Mouse (Mus musculus): Measurements from ENCODE around the gene Msi1. TPM values are rescaled to one million over a fixed set of nuclear protein-coding genes. Genes with fewer than 3 reads are reported as not detected.
A peak's percentile ranks its signal among the peaks of the same experiment; 100 is the strongest.

Msi1 gene
- total RNA-seq, 2 experiments from 2014 or later: 0.36 to 0.49 TPM

DNA sequence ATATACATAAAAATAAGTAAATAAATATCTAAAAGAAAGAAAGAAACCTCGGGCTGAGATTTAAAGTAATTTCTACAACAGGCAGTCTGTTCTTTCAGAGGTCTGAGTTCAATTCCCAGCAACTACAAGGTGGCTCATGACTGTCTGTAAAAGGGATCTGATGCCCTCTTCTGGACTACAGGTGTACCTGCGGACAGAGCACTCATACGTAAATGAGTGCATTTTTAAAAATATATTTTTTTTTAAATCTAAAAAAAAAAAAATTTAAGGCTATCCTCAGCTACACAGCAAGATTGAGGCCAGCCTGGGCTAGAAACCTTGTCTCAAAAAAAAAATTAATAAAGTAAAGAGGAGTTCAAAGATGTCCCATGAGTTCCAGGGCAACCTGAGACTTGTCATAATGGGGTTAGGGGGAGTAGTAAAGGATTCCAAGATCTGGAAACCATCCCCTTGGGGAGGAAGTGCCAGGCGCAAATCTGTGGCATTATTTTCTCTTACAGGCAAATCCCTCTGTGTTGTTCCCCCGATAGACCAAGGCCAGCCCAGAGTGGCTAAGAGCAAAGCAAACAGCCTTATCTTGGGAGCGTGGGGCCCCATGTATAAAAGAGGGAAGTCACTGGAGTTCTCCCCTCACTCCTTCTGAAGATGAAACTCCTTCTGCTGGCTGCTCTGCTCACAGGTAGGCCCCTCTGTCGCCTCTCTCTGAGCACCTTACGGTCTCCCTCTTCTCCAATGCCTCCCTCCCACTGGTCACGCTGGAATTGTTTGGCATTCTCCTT lies 36.4 kb downstream of the Msi1 start, which contains the start of gene Pla2g1b:
Pla2g1b (plus strand) TSS at position 621 of the 779 bp plus-strand sequence.
- DNase-seq: no peak
- intact Hi-C loops (cut with DNase I): no loop called here

DNA sequence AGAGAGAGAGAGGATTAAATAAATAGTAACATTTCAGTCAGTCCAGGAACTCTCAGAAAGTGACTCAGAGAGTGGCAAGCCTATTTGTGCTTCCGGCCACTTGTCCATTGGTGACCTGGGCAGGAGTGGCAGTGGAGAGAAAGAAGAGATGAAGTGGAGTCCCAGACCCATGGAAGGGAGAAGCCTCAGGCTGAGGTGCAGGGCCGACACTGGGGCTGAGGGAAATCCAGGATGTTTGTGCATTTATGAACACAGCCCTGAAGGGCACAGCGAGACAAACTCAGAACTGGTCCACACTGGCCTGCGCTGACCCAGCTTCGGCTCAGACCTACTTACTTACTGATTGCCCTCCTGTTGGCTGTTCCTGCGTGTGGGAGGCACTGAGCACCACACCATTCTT lies 40.4 kb downstream of the Msi1 start:
- intact Hi-C loops (cut with DNase I): no loop called here
- DNase-seq: no peak

DNA sequence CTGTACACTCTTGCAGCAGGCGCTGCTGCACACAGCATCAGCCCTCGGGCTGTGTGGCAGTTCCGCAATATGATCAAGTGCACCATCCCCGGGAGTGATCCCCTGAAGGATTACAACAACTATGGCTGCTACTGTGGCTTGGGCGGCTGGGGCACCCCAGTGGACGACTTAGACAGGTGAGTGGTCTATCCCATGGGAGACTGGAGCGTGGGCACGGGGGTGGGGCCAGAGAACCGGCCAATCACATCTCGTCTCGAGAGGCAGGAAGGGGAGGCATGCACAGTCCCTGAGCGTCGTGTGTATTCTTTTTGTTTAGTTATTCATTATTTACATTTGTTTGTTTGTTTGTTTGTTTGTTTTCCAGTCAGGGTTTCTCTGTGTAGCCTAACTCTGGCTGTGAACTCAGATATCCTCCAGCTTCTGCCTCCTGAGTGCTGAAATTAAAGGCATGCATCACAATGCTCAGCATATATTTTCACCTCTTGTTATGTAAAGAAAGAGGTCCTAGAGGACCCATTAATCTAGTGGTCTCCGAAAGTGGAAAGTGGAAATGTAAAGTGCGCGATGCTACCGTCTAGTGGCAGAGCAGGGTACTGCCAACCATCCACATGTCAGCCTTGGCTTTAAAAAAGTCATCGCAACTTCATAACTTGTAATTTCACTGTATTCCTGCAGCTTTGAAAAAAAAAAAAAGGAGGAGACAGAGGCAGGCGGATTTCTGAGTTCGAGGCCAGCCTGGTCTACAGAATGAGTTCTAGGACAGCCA lies 41.5 kb downstream of the Msi1 start:
- intact Hi-C loops (cut with DNase I): no loop called here

DNA sequence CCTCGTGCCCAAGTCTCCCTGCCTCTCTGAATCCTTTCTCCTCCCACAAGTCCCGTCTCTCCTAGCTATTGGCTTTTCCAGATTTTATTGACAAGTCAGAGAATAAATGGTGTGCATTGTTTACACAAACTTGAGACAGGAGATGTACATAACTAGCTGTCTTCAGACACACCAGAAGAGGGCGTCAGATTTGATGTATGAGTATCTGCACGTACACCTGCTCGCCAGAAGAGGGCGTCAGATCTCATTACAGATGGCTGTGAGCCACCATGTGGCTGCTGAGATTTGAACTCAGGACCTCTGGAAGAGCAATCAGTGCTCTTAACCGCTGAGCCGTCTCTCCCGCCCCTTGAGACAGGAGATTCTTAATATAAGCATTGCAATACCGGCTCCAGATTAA lies 43.8 kb downstream of the Msi1 start:
- intact Hi-C loops (cut with DNase I): no loop called here
- DNase-seq: no peak

More for the DNA sequence above, 41.5 kb downstream of the Msi1 start:
- peak in 1 of 2 experiments; percentile 38 for DNase-seq

DNA sequence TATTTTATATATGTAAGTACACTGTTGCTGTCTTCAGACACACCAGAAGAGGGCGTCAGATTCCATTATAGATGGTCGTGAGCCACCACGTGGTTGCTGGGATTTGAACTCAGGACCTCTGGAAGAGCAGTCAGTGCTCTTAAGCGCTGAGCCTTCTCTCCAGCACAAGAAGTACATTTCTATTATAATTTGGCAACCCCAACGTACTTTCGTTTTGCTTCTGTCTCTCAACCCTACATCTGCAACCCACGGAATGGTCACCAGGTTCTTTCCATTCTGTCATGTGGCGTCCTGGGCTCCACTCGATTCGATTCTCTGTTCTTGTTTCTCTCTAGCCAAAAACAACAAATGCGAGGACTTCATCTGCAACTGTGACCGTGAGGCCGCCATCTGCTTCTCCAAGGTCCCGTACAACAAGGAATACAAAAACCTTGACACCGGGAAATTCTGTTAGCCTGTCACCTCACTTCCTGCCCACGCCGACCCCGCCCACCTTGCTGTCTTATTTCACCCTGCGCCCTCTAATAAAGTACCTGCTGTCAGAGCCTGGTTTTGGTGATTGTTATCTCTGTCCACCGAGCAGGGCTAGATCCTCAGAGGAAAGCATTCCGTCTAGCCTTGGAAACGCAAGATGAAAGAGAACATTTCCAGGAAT lies 44.9 kb downstream of the Msi1 start:
- no peak for DNase-seq
- intact Hi-C loops (cut with DNase I): no loop called here

DNA sequence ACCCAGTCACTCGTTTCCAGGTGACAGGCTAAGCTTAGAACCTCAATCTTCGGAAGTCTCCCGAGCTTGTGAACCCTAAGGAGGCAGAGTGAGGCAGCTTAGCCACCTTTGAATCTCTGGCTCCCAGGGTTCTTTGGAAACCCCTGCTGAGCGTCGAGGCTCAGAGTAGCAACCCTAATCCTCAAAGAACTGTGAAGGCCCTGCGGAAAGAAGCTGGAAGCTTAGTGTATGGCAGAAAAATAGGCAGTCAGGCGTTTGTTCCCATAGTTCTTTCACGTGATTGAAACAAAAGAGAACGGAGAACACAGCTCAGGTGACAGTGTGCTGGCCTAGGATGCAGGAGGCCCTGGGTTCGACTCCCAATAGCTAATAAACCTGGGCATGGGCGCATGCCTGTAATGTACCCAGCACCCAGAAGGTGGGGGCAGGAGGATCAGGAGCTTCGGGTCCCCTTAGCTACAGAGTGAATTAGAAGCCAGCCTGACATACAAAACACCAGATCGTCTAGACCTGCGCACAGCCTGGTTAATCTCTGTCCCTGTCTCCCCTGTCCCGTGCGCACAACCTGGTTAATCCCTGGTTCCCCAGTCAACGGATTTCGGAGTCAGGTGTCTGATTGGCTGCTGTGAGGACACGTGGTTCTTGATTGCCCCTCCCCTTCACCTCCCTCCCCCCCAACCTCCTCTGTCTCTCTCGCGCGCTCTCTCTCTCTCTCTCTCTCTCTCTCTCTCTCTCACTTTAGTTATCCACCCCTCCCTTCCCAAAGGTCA lies 46.1 kb downstream of the Msi1 start:
- intact Hi-C loops (cut with DNase I): no loop called here
- peak in 1 of 2 experiments; percentile 16 for DNase-seq

DNA sequence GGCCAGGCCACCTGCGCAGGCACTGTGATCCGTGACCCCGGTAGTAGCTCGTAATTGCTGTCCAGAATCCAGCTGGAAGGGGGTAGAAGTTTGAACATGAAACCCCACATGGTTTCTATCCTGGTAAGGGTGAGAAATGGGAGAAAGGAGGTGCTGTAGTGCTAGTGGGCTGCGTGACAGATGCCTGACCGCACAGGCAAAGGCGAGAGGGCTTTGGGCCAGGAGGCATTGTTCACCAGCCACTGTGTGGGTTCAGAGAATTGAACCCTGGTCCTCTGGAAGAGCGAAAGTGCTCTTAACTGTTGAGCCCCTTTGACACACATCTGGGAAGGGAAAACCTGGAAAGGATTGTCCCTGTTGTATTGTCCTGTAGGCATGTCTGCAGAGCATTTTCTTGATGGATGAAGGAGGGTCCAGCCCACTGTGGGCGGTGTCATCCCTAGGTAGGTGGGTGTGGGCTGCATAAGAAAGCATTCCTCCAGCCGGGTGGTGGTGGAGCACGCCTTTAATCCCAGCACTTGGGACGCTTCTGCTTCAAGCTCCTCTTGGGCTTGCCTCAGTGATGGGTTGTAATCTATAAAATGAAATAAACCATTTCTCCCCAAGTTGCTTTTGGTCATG lies 46.8 kb downstream of the Msi1 start:
- intact Hi-C loops (cut with DNase I): no loop called here
- no peak for DNase-seq

DNA sequence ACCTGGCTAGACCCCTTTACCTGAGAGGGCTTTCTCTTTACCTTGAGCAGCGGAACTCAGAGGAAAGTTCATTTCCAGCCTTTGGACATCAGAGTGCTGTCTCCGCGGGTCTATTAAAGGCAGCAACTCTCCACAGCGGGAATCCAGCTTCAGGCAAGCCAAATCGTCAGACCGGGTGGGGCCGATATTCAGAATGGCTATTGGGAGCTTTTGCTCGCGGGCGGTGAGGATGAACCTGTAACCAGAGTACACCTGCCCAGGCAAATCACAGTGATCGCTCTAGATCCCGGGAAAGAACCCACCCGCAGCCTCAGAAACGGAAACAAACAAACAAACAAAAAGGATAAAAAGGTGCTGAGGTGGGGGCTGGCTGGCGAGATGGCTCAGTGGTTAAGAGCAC lies 50.2 kb downstream of the Msi1 start:
- intact Hi-C loops (cut with DNase I): no loop called here
- no peak for DNase-seq

DNA sequence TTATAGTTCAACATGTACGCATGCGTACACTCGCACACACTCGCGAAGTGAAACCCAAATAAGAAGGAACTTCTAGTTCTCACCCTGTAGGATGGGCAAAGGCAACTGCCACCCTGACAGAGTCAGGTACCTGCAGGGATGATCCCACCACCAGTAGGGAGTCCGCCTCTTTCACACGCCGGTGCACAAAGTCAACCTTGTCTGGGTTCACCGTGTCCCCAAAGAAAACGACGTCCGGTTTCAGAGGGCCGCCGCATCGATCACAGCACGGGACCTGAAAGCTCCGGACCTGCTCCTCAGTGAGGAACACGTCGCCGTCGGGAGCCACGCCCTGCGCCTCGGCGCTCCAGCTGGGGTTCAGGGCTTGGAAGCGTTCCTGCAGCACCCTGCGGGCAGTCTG lies 50.7 kb downstream of the Msi1 start:
- intact Hi-C loops (cut with DNase I): no loop called here
- no peak for DNase-seq

DNA sequence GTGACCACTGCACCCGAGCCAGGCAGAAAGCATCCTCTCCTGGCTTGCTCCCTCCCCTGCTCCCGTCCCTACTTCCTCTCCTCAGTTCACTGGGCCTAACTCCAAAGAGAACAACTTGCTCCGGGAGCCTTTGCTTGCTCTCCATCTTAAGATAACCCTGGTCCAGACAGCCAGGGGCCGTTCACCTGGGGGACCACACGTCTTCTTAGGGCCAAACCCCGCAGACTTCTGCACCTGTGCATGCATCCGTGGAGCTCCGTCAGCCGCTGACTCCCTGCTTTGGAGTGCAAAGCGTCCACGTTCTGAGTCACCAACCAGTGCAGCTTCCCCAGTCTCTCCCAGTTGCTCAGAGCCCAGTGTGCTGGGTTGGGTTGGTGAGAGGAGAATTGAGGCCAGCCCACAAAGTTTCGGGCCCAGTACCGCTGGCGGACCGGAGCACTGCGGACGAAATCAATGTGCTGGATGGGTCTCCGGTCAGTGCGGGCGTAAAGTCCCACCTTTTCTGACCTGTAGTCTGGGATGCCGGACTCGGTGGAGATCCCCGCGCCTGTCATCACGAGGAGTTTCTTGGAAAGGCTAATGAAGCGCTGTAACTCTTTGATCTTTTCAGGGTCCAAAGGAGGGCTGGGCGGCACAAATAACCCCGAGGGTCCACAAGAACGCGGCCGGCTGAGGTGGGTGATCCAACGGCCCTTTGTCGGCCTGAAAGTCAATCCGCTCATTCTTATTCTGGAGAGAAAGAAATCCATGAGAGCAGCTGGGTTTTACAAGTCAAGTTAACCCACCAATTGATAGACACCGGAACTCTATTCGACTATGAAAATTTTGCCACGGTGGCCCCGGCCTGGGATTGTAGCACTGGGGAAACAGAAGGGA lies 53.2 kb downstream of the Msi1 start:
- intact Hi-C loops (cut with DNase I): no loop called here
- no peak for DNase-seq

DNA sequence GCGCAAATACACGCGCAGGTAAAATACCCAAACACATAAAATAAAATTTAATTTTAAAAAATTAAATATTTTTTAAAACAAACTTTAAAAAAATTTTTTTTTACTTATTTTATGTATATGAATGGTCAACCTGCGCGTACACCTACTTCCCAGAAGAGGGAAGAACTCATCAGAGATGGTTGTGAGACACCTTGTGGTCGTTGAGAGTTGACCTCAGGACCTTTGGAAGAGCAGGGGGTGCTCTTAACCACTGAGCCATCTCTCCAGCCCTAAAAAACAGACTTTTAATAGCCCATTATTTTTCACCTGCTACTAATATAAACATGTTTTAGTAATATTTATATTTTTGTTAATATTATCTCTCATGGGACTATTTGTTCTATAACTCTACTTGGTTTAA lies 54.0 kb downstream of the Msi1 start:
- intact Hi-C loops (cut with DNase I): no loop called here
- no peak for DNase-seq

DNA sequence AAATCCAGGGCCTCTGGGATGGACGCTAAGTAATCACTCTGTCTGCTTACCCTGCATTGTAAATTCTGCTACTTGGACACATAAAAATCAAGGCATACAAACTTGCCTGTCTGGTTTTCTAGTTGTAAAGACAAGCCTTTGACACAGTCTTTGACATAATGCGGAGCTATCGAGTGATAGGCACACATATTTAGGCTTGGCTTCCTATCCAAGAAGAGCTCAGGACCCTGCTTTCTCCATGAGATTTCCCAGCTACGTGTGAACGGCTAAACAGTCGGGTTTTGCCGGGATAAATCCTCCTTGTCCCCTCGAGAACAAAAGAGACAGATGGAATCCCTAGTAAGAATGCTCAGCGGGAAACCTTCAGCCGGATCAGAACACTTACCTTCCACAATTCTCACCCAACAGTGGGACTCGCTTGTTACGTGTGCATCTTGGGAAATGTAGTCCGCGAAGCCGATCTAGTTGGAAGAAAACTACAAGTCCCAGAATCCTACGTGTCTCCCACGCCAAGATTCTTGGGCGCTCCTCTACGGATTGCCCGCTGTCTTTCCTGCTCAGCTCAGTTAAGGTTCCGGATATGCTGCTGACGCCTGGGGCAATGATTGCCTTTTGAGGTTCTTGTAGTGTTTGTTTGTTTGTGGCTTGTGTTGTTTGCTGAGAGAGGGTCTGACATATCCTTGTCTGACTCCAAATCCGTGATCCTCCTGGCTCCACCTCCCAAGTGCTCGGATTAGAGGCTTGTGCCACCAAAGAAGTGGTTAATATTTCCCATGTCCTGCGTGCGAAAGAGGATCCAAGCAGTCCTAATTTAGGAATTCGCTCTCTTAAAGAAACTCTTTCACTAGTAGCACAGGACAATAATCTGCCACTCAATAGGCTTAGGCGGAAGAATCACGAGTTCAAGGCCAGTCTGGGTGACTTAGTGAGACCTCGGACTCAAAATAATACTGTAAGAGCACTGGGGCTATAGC lies 54.8 kb downstream of the Msi1 start, which contains the start of gene Sirt4:
Sirt4 (minus strand) TSS at position 779 of the 974 bp plus-strand sequence.
- intact Hi-C loops (cut with DNase I): no loop called here
- peak; percentile 59 for DNase-seq

DNA sequence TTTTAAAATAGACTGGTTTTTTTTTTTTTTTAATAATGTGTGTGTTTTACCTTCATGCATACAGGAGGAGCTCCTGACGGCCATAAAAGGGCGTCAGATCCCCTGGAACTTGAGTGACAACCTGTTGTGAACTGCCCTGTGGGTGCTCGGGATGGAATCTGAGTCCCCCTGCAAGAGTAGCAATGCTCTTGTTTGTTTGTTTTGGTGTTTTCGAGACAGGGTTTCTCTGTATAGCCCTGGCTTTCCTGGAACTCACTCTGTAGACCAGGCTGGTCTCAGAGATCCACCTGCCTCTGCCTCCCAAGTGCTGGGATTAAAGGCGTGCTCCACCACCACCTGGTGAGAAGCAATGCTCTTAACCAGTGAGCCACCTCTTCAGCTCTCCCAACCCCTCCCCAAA lies 55.6 kb downstream of the Msi1 start:
- no peak for DNase-seq
- intact Hi-C loops (cut with DNase I): no loop called here

DNA sequence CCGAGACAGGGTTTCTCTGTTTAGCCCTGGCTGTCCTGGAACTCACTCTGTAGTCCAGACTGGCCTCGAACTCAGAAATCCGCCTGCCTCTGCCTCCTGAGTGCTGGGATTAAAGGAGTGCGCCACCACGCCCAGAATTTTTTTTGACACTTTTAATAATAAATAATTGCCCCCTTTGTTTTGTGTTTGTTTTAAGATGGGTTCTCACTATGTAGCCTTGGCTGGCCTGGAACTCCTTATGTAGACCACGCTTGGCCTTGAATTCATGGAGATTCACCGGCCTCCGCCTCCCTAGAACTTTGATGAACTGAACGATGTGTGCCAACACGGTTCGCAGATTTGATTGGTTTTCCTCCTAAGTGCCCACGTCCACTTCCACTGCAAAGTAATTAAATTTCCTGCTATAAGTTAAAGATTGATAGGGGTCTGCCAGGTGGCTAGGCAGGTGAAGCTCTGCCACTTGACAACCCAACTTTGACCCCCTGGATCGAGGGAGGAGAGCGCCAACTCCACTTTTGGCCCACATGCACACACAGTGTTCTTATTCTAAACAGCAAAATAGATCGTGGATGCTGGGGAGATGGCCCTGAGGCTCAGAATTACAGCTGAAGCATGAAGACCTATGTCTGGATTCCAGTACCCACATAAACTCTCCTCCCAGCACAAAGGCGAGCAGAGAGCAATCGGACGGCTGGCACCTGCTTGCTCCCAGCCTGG lies 56.2 kb downstream of the Msi1 start:
- intact Hi-C loops (cut with DNase I): no loop called here
- DNase-seq: no peak

DNA sequence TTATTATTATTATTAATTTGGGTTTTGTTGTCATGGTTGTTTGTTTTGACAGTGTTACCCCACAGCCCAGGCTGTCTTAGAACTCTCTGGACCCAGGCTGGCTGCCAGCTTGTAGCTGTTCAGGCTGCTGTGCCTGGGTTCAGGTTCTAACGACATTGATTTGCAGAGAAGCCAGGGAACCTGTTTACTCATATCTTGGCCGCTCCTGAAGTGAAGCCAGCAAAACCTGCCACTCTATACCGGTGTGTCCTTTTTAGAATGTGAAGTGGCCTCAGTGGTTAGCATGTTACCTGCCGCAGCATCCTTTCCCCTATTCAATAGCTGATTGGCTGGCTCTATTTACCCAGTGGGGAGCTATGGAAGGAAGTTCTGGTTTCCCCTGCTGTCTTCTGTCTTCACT lies 57.3 kb downstream of the Msi1 start:
- no peak for DNase-seq
- intact Hi-C loops (cut with DNase I): no loop called here

DNA sequence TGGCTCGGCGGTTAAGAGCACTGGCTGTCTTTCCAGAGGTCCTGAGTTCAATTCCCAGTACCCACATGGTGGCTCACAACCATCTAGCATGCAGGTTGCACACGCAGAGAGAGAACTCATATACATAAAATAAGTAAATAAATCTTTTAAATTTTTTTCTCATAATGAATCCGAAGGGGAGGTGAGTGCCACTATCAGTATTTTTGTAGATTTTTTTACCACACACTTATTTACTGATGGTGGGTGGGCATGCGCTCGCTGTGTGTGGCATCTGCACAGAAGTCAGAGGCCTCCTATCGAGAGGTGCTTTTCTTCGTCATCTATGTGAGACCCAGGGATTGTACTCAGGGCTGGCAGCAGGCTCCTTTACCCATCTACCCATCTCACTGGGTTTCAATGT lies 58.0 kb downstream of the Msi1 start:
- intact Hi-C loops (cut with DNase I): no loop called here
- DNase-seq: no peak

DNA sequence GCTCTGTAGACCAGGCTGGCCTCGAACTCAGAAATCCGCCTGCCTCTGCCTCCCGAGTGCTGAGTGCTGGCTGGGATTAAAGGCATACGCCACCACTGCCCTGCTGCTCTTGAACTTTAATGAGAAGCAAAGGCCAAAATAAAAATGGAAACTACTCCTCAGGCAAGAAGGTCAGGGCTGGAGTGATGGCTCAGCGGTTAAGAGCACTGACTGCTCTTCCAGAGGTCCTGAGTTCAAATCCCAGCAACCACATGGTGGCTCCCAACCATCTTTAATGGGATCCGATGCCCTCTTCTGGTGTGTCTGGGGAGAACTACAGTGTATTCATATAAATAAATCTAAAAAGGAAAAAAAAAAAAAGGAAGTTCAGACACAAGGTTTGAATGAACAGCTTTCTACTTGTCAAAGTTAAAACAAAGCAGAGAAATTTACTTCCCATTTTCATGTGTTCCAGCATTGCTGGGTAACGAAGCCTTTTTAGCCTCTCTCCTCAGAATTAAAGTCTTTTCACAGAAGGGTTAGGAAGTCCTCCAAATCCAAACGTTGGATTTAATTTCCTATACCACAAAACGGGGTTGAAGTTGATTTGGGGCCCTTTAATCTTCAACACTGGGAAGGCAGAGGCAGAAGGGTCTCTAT lies 58.7 kb downstream of the Msi1 start:
- no peak for DNase-seq
- intact Hi-C loops (cut with DNase I): no loop called here
